ENCODE assay signal across 20 mouse cellular contexts in the genomic region with DNA sequence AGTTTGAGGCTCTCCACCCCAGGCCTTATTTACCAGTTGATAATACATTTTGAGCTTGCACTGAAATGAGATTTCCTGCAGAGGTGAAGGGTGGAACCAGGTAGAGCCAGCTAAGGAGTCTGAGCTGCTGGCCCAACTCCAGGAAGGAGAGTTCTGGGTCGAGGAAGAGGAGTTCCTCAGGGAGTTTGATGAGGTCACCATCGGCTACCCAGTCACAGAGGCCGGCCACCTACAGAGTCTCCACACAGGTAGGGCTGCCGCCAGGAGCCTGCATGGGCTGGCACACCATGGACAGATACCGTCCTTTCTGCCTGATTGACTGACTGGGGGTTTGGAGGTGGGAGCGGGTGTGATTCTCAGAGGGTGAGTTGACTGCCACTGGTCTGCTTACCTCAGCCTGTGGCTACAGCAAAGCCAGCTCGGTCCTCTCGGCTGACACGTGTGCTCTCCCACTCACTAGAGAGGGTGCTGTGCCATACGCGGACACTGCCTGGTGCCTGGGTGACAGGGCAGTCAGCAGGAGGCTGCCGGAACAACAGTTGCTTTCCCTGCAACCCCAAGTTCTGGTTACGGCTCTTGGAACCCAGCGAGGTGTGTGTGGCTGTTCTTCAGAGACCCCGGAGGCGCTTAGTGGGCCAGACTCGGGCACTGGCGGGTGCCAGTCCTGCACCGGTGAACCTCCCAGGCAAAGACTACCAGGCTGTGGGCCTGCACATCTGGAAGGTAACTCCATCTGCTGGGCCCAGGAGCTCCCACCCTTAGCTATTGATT. TPM values are rescaled to one million over a fixed set of nuclear protein-coding genes. Genes with fewer than 3 reads are reported as not detected.
DNase-seq lines count a peak whose midpoint lies in the region; ATAC-seq and TF ChIP-seq lines count a peak whose summit lies in the region.
"Had no signal": no experiment of that assay in that cellular context is flagged by ENCODE, and none has a peak within 500 bp of the region (broad histone marks: within the 10 kb centered on the region; RNA-seq: fewer than 3 reads in every experiment).

No protein-coding gene starts in this region.

- no peak overlapping the region; the same call in 1 of the 2 replicates for H3K27ac ChIP-seq in liver, adult 2 months (replicated peaks; ENCODE audit: insufficient read depth, low read depth, low read length)
- H3K27ac ChIP-seq in stomach, postnatal 0 days (replicated peaks), result no peak overlapping the region
- H3K27ac ChIP-seq: embryonic facial prominence, embryonic 10.5 days; embryonic facial prominence, embryonic 12.5 days; forebrain, embryonic 13.5 days; forebrain, embryonic 15.5 days had no signal

- no peak overlapping the region for H3K4me3 ChIP-seq in liver, adult 2 months (ENCODE audit: insufficient read depth, low read depth, low read length)
- no peak overlapping the region for H3K4me3 ChIP-seq in stomach, postnatal 0 days (ENCODE audit: low read depth, low read length)
- H3K4me3 ChIP-seq: embryonic facial prominence, embryonic 10.5 days; embryonic facial prominence, embryonic 12.5 days; forebrain, embryonic 13.5 days; forebrain, embryonic 15.5 days had no signal

- H3K4me1 ChIP-seq in liver, adult 2 months (ENCODE audit: control insufficient read depth, insufficient read depth, low read length), result peaks cover 4% of the 10 kb centered on the region; the same call in 1 of the 2 replicates
- H3K4me1 ChIP-seq in stomach, postnatal 0 days (replicated peaks; ENCODE audit: control insufficient read depth, insufficient read depth), result no peaks in the 10 kb centered on the region
- H3K4me1 ChIP-seq: embryonic facial prominence, embryonic 10.5 days; embryonic facial prominence, embryonic 12.5 days; forebrain, embryonic 13.5 days; forebrain, embryonic 15.5 days had no signal

- H3K79me2 ChIP-seq in liver, adult 2 months (ENCODE audit: control insufficient read depth, insufficient read depth, low read length), result no peaks in the 10 kb centered on the region

- H3K36me3 ChIP-seq in liver, adult 2 months (ENCODE audit: control insufficient read depth, insufficient read depth, low read length), result peaks cover 14% of the 10 kb centered on the region
- peaks cover 44% of the 10 kb centered on the region for H3K36me3 ChIP-seq in stomach, postnatal 0 days (ENCODE audit: control insufficient read depth, insufficient read depth, low read length)

- TF ChIP-seq EP300 in stomach, postnatal 0 days (optimal IDR thresholded peaks at IDR 0.05), result no peak

- TF ChIP-seq POLR2A in liver, adult 2 months (IDR thresholded peaks at IDR 0.05; ENCODE audit: extremely low read depth, insufficient read depth, low read length), result no peak

- no peaks in the 10 kb centered on the region for H3K27me3 ChIP-seq in liver, adult 2 months (ENCODE audit: control insufficient read depth, insufficient read depth, low read length)
- no peaks in the 10 kb centered on the region for H3K27me3 ChIP-seq in stomach, postnatal 0 days (ENCODE audit: control insufficient read depth, insufficient read depth, low read length)
- H3K27me3 ChIP-seq: embryonic facial prominence, embryonic 12.5 days; forebrain, embryonic 13.5 days; forebrain, embryonic 15.5 days had no signal

- ATAC-seq in stomach, postnatal 0 days (ENCODE audit: low FRiP score, low TSS enrichment), result peak; percentile 73
- ATAC-seq: forebrain, embryonic 13.5 days; forebrain, embryonic 15.5 days had no signal

- WGBS in liver, adult 2 months, result 92% methylated on average over 19 of the region's 19 CpGs
- WGBS in stomach, postnatal 0 days, result 89% methylated on average over 19 of the region's 19 CpGs

- no peak for TF ChIP-seq CTCF in liver, adult 2 months (IDR thresholded peaks at IDR 0.05; ENCODE audit: low read depth, low read length)
- no peak for TF ChIP-seq CTCF in stomach, postnatal 0 days (IDR thresholded peaks at IDR 0.05; ENCODE audit: low read depth)

- H3K9ac ChIP-seq in liver, adult 2 months (ENCODE audit: low read depth, low read length), result 0 out of 2 replicates have a peak overlapping the region, but pooled peaks have one; percentile 5
- H3K9ac ChIP-seq in stomach, postnatal 0 days (ENCODE audit: low read length), result no peak overlapping the region
- H3K9ac ChIP-seq: embryonic facial prominence, embryonic 12.5 days; forebrain, embryonic 13.5 days; forebrain, embryonic 15.5 days had no signal

- H3K4me2 ChIP-seq in stomach, postnatal 0 days (replicated peaks; ENCODE audit: low read depth), result no peak overlapping the region
- H3K4me2 ChIP-seq: embryonic facial prominence, embryonic 12.5 days; forebrain, embryonic 13.5 days; forebrain, embryonic 15.5 days had no signal

- peak; percentile 3 for DNase-seq in heart, postnatal 4 days
- DNase-seq in heart, adult 18-20 months, result no peak
- no peak for DNase-seq in liver, adult 2 months (ENCODE audit: extremely low read depth, low read depth, low spot score)
- no peak for DNase-seq in liver
- DNase-seq in spleen, postnatal 4 days (ENCODE audit: low spot score in 2 of 2), result peak; percentile 9 to 55
- no peak for DNase-seq in spleen, postnatal 14 days (ENCODE audit: low spot score in 2 of 2)
- peak; percentile 53 for DNase-seq in stomach, postnatal 0 days (ENCODE audit: low spot score)
- no peak for DNase-seq in adrenal gland, adult 8-10 months
- DNase-seq: adrenal gland, adult 2 months; adrenal gland, postnatal 14 days; adrenal gland, postnatal 36 days; cerebellum, adult 11-12 months; cerebellum, adult 2 months; cerebellum, adult 9-10 months; cerebellum, postnatal 10 days had no signal

- H3K9me3 ChIP-seq in stomach, postnatal 0 days (ENCODE audit: control insufficient read depth, low read length), result no peaks in the 10 kb centered on the region
- H3K9me3 ChIP-seq: embryonic facial prominence, embryonic 10.5 days; embryonic facial prominence, embryonic 12.5 days; forebrain, embryonic 13.5 days; forebrain, embryonic 15.5 days had no signal

RNA-seq across cellular contexts. Expression of a gene that starts 7.3 kb away (rescaled TPM):
- total RNA-seq in heart, postnatal 4 days (2021), result under 1 TPM; 0.38 to 0.59 TPM
- under 1 TPM; 0.59 to 0.62 TPM for total RNA-seq in heart, adult 18-20 months (2021)
- total RNA-seq in liver, adult 2 months (2014; rRNA removed), result 0.18 and 0.47 TPM in 2 replicates
- 0.20 and 0.53 TPM in 2 replicates for polyA plus RNA-seq in liver, adult 2 months (2012; rRNA removed)
- polyA plus RNA-seq in stomach, postnatal 0 days (2015; fragmentation: Nextera tagmentation; extraction: Ambion mirVana), result 3.7 and 4.1 TPM in 2 replicates
- total RNA-seq in adrenal gland, adult 8-10 months (2022), result 1 to 10 TPM in 1 of 4 experiments, under 1 TPM in 3; 0.58 to 1.8 (median 0.87) TPM
- total RNA-seq: MEL had no signal

RNA-seq across cellular contexts. Expression of a gene that starts 9.2 kb away (rescaled TPM):
- total RNA-seq in heart, postnatal 4 days (2021), result 10 to 100 TPM; 10.2 to 14.0 TPM
- 1 to 10 TPM; 5.6 to 7.2 TPM for total RNA-seq in heart, adult 18-20 months (2021)
- 21.9 and 28.0 TPM in 2 replicates for total RNA-seq in liver, adult 2 months (2014; rRNA removed)
- polyA plus RNA-seq in liver, adult 2 months (2012; rRNA removed), result 33.7 and 40.5 TPM in 2 replicates
- 21.2 and 23.3 TPM in 2 replicates for polyA plus RNA-seq in stomach, postnatal 0 days (2015; fragmentation: Nextera tagmentation; extraction: Ambion mirVana)
- total RNA-seq in adrenal gland, adult 8-10 months (2022), result 10 to 100 TPM; 17.3 to 27.2 (median 24.3) TPM

RNA-seq across cellular contexts. Expression of a gene that starts 32.8 kb away (rescaled TPM):
- total RNA-seq in heart, postnatal 4 days (2021), result 10 to 100 TPM; 73.8 to 74.1 TPM
- 10 to 100 TPM; 69.4 to 69.9 TPM for total RNA-seq in heart, adult 18-20 months (2021)
- total RNA-seq in liver, adult 2 months (2014; rRNA removed), result 21.6 and 35.6 TPM in 2 replicates
- polyA plus RNA-seq in liver, adult 2 months (2012; rRNA removed), result 107 and 127 TPM in 2 replicates
- 36.7 and 42.7 TPM in 2 replicates for polyA plus RNA-seq in stomach, postnatal 0 days (2015; fragmentation: Nextera tagmentation; extraction: Ambion mirVana)
- total RNA-seq in adrenal gland, adult 8-10 months (2022), result 10 to 100 TPM; 64.1 to 84.4 (median 76.6) TPM

RNA-seq across cellular contexts. Expression of a gene that starts 36.6 kb away (rescaled TPM):
- 10 to 100 TPM in 1 of 2 experiments, 1 to 10 TPM in 1; 9.3 to 10.6 TPM for total RNA-seq in heart, postnatal 4 days (2021)
- 10 to 100 TPM; 16.9 to 18.5 TPM for total RNA-seq in heart, adult 18-20 months (2021)
- total RNA-seq in liver, adult 2 months (2014; rRNA removed), result 11.9 and 13.9 TPM in 2 replicates
- 20.6 and 33.0 TPM in 2 replicates for polyA plus RNA-seq in liver, adult 2 months (2012; rRNA removed)
- polyA plus RNA-seq in stomach, postnatal 0 days (2015; fragmentation: Nextera tagmentation; extraction: Ambion mirVana), result 16.0 and 17.5 TPM in 2 replicates
- total RNA-seq in adrenal gland, adult 8-10 months (2022), result 10 to 100 TPM; 16.2 to 17.9 (median 16.3) TPM

RNA-seq across cellular contexts. Expression of a gene that starts 40.7 kb away (rescaled TPM):
- total RNA-seq in heart, postnatal 4 days (2021), result under 1 TPM in 1 of 2 experiments, not detected in 1; 0.14 TPM
- total RNA-seq in heart, adult 18-20 months (2021), result not detected
- 0.07 and 0.09 TPM in 2 replicates for total RNA-seq in liver, adult 2 months (2014; rRNA removed)
- polyA plus RNA-seq in liver, adult 2 months (2012; rRNA removed), result not detected in 2 replicates
- polyA plus RNA-seq in stomach, postnatal 0 days (2015; fragmentation: Nextera tagmentation; extraction: Ambion mirVana), result 0.06 and 0.16 TPM in 2 replicates
- 1 to 10 TPM; 1.0 to 1.9 (median 1.3) TPM for total RNA-seq in adrenal gland, adult 8-10 months (2022)
- total RNA-seq: MEL had no signal

Comparison
In these comparisons a context has a peak if more than half of its experiments do, and no peak if none do; other contexts are left out.
1. DNase-seq: peak in heart, postnatal 4 days (single experiment), spleen, postnatal 4 days (2 of 2) and stomach, postnatal 0 days (single experiment); none in heart, adult 18-20 months (0 of 2), liver, adult 2 months (single experiment), liver (single experiment), spleen, postnatal 14 days (0 of 2) and adrenal gland, adult 8-10 months (single experiment).